Mouse (Mus musculus) limb, embryonic 11.5 days (tissue): ENCODE data around the gene Muc4. TPM values are rescaled to one million over a fixed set of nuclear protein-coding genes. Genes with fewer than 3 reads are reported as not detected.

ENCODE experiments used
- ATAC-seq: fragments of 200-750 bp; cut with Nextera tagmentation; 2 replicates; pipeline ENCODE4 v1.8.0; 2017; ENCODE audit warnings: low read depth; ENCODE audit not compliant: insufficient number of reproducible peaks, low FRiP score, low TSS enrichment
- DNase-seq: peaks from one replicate; pipeline ENCODE4 v3.0.0-alpha.2; 2015; ENCODE audit warnings: low spot score
- H3K27ac ChIP-seq: fragments of 300-500 bp; sonication (generic); replicated peaks from 2 replicates; pipeline ENCODE4 v1.5.1; 2014; ENCODE audit warnings: low read depth, mild to moderate bottlenecking, low read length
- H3K27me3 ChIP-seq: fragments of 300-500 bp; sonication (generic); 2 replicates; pipeline ENCODE4 v1.6.1; 2014; ENCODE audit warnings: mild to moderate bottlenecking, low read length, mixed read lengths; ENCODE audit not compliant: control insufficient read depth, insufficient read depth
- H3K36me3 ChIP-seq: fragments of 300-500 bp; sonication (generic); 2 replicates; pipeline ENCODE4 v1.6.1; 2014; ENCODE audit warnings: mild to moderate bottlenecking, low read length, moderate library complexity, mixed read lengths; ENCODE audit not compliant: control insufficient read depth, insufficient read depth
- H3K4me1 ChIP-seq: fragments of 300-500 bp; sonication (generic); 2 replicates; pipeline ENCODE4 v1.6.1; 2014; ENCODE audit warnings: low read length, mixed read lengths; ENCODE audit not compliant: control insufficient read depth, insufficient read depth
- H3K4me2 ChIP-seq: fragments of 300-500 bp; sonication (generic); 2 replicates; pipeline ENCODE4 v1.6.1; 2014; ENCODE audit warnings: low read depth, mild to moderate bottlenecking, moderate library complexity; ENCODE audit not compliant: severe bottlenecking
- H3K4me3 ChIP-seq: fragments of 300-500 bp; sonication (generic); 2 replicates; pipeline ENCODE4 v1.5.1; 2014; ENCODE audit warnings: low read depth, low read length
- H3K9ac ChIP-seq: fragments of 300-500 bp; sonication (generic); 2 replicates; pipeline ENCODE4 v1.6.1; 2014; ENCODE audit warnings: mild to moderate bottlenecking, low read length
- H3K9me3 ChIP-seq: fragments of 300-500 bp; sonication (generic); 2 replicates; pipeline ENCODE4 v1.6.1; 2016; ENCODE audit warnings: low read length; ENCODE audit not compliant: control insufficient read depth
- WGBS: fragments of 180-500 bp; shearing (Covaris S2); extraction: QIAGEN DNeasy Blood & Tissue Kit; methylation state at CpG from one replicate; pipeline ENCODE4 v1.1.7; 2014; 5-methylcytosine and 5-hydroxymethylcytosine counted together
- polyA plus RNA-seq: library from polyadenylated mRNA; unstranded; fragments of >200 nt; fragmentation: Nextera tagmentation; extraction: Ambion mirVana; gene quantifications from 2 replicates; pipeline ENCODE4 v1.2.1, GENCODE M21; 2014

Gene Muc4
- not detected in 2 replicates for polyA plus RNA-seq

- Histone ChIP-seq H3K27me3 (no peaks in the 10 kb centered on the region), H3K9ac (no peak within 1 kb of the TSS), H3K4me2 (no peak within 1 kb of the TSS), H3K4me3 (no peak within 1 kb of the TSS), H3K9me3 (no peaks in the 10 kb centered on the region), H3K27ac (no peak within 1 kb of the TSS), H3K4me1 (no peaks in the 10 kb centered on the region), H3K36me3 (no peaks in the 10 kb centered on the region)
- WGBS = 94% methylated on average over 2 of the region's 2 CpGs
- DNase-seq (no peak), ATAC-seq (no peak)
These were observed at the start of gene Muc4 for GRCm38 (mm10) chr16:32735586-32735985. Gene Muc4 (plus strand): TSS chr16:32735886.

- no peak overlapping the region for H3K27ac ChIP-seq
- H3K9ac ChIP-seq = no peak overlapping the region
- peaks cover 8% of the 10 kb centered on the region for H3K36me3 ChIP-seq
- 54% methylated on average over 5 of the region's 5 CpGs for WGBS
- H3K4me1 ChIP-seq = no peaks in the 10 kb centered on the region
- no peaks in the 10 kb centered on the region for H3K27me3 ChIP-seq
- no peak overlapping the region for H3K4me2 ChIP-seq
- ATAC-seq (no peak), DNase-seq (no peak)
- H3K9me3 ChIP-seq = no peaks in the 10 kb centered on the region
- H3K4me3 ChIP-seq = no peak overlapping the region
These were observed 49.7 kb upstream of the Muc4 start for GRCm38 (mm10) chr16:32685998-32686397.

- 83% methylated on average over 5 of the region's 5 CpGs for WGBS
- Histone ChIP-seq H3K36me3 (0 out of 2 replicates have a peak, but pooled peaks cover 4% of the 10 kb centered on the region), H3K4me2 (no peak overlapping the region), H3K27ac (no peak overlapping the region), H3K9ac (no peak overlapping the region), H3K4me3 (no peak overlapping the region), H3K4me1 (no peaks in the 10 kb centered on the region), H3K27me3 (no peaks in the 10 kb centered on the region), H3K9me3 (no peaks in the 10 kb centered on the region)
- ATAC-seq (no peak), DNase-seq (no peak)
These were observed 48.5 kb upstream of the Muc4 start for GRCm38 (mm10) chr16:32687221-32687620.

GRCm38 (mm10) chr16:32688770-32689169, 46.9 kb upstream of the Muc4 start:
- no peaks in the 10 kb centered on the region for H3K36me3 ChIP-seq
- ATAC-seq (no peak), DNase-seq (no peak)
- no peak overlapping the region for H3K4me3 ChIP-seq
- H3K9ac ChIP-seq = no peak overlapping the region
- no peaks in the 10 kb centered on the region for H3K27me3 ChIP-seq
- H3K4me1 ChIP-seq = no peaks in the 10 kb centered on the region
- no peak overlapping the region for H3K4me2 ChIP-seq
- 70% methylated on average over 4 of the region's 4 CpGs for WGBS
- H3K9me3 ChIP-seq = no peaks in the 10 kb centered on the region
- no peak overlapping the region for H3K27ac ChIP-seq

GRCm38 (mm10) chr16:32689501-32689900, 46.2 kb upstream of the Muc4 start:
- Histone ChIP-seq H3K4me3 (no peak overlapping the region), H3K9me3 (no peaks in the 10 kb centered on the region), H3K4me2 (no peak overlapping the region), H3K36me3 (no peaks in the 10 kb centered on the region), H3K27ac (no peak overlapping the region), H3K9ac (no peak overlapping the region), H3K27me3 (no peaks in the 10 kb centered on the region), H3K4me1 (no peaks in the 10 kb centered on the region)
- DNase-seq (peak; percentile 84), ATAC-seq (no peak)
- WGBS = 5% methylated on average over 9 of the region's 9 CpGs

- Histone ChIP-seq H3K4me2 (no peak overlapping the region), H3K27ac (no peak overlapping the region), H3K4me1 (no peaks in the 10 kb centered on the region), H3K4me3 (no peak overlapping the region), H3K9ac (no peak overlapping the region), H3K36me3 (no peaks in the 10 kb centered on the region), H3K9me3 (no peaks in the 10 kb centered on the region), H3K27me3 (no peaks in the 10 kb centered on the region)
- no peak for ATAC-seq
- WGBS = 41% methylated on average over 7 of the region's 7 CpGs
- peak; percentile 55 for DNase-seq
These were observed 38.7 kb upstream of the Muc4 start for GRCm38 (mm10) chr16:32696841-32697464.

GRCm38 (mm10) chr16:32697665-32698446, 37.8 kb upstream of the Muc4 start:
- DNase-seq = no peak
- H3K9ac ChIP-seq = no peak overlapping the region
- no peaks in the 10 kb centered on the region for H3K4me1 ChIP-seq
- no peak for ATAC-seq
- no peak overlapping the region for H3K4me2 ChIP-seq
- H3K36me3 ChIP-seq = no peaks in the 10 kb centered on the region
- 87% methylated on average over 22 of the region's 22 CpGs for whole genome bisulfite sequencing
- H3K4me3 ChIP-seq = no peak overlapping the region
- H3K27me3 ChIP-seq = no peaks in the 10 kb centered on the region
- no peaks in the 10 kb centered on the region for H3K9me3 ChIP-seq
- no peak overlapping the region for H3K27ac ChIP-seq

- no peak for DNase-seq
- Histone ChIP-seq H3K4me2 (no peak overlapping the region), H3K9ac (no peak overlapping the region), H3K9me3 (no peaks in the 10 kb centered on the region), H3K4me1 (no peaks in the 10 kb centered on the region), H3K36me3 (no peaks in the 10 kb centered on the region), H3K27ac (no peak overlapping the region), H3K27me3 (no peaks in the 10 kb centered on the region), H3K4me3 (no peak overlapping the region)
- 37% methylated on average over 7 of the region's 7 CpGs for WGBS
- ATAC-seq = no peak
These were observed 37.1 kb upstream of the Muc4 start for GRCm38 (mm10) chr16:32698550-32698949.
